Mouse (Mus musculus): Measurements from ENCODE around the gene Cmtm5.

DNA sequence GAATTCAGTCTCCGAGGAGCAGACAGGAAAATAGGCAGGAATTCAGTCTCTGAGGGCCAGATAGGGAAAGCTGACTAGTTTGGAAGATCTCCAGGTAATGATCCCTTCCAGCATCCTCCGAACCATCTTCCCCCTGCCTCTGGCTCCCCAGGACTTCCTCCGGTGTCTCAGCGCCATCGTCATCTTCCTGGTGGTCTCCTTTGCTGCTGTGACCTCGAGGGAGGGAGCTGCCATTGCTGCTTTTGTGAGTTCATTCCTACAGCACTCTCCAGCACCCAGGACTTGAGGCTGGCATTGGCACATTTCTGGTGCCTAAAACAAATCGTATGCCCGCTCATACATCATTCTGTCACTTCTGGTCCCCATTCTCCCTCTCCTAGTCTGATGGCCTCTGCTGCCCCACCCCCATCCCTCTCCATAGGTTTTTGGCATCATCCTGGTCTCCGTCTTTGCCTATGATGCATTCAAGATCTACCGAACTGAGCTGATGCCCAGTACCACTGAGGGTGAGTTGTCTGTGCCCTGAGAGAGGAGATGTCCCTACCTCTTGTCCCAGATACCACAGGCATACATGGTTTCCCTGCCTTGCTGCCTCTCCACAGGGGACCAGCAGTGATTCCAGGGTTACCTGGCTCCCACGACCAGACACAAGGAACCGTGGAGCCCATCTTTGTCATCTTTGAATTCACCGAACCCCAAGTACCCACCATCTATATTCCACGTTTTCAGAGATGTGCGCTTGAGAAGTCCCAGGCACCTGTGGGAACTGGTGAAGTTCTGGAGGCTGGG lies 2.6 kb downstream of the Cmtm5 start:
- TF ChIP-seq CTCF (IDR thresholded peaks at IDR 0.05; ENCODE audit: low read depth, low read length) (no peak), POLR2A (IDR thresholded peaks at IDR 0.05; ENCODE audit: insufficient read depth, low read length) (no peak), EP300 (IDR thresholded peaks at IDR 0.05; ENCODE audit: insufficient read depth, low read depth, low read length) (no peak)
